Mouse (Mus musculus): ENCODE data around the gene 4930558C23Rik.
"Not testable (repeated sequence)": the region's sequence is repeated elsewhere in the genome, so short reads cannot be mapped to it uniquely, and the experiment has no call there.

4930558C23Rik gene

GRCm38 (mm10) chr3:95373208-95373607 lies 29.4 kb downstream of the 4930558C23Rik start:
- DNase-seq (ENCODE audit: low read depth, low spot score), result no peak

DNA sequence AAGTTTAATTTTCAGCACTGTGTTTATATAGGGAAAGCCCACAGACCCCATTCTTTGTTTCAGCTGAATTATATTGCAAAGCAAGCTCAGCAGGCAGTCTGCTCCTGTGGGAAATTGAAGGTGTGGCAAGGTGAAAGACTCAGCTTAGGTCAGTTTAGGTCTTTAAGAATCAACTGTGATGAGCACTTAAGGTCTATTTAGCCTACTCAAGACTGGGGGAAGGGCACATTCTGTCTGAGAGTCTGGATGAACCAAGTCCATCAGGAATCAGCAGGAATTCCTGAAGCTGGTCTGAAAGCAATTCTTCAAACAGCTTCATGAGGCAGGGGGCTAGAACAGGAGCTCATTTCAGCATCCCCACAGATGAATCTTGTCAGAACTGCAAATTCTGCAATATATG lies 32.5 kb downstream of the 4930558C23Rik start:
- peak; percentile 50 for DNase-seq (ENCODE audit: low read depth, low spot score)

DNA sequence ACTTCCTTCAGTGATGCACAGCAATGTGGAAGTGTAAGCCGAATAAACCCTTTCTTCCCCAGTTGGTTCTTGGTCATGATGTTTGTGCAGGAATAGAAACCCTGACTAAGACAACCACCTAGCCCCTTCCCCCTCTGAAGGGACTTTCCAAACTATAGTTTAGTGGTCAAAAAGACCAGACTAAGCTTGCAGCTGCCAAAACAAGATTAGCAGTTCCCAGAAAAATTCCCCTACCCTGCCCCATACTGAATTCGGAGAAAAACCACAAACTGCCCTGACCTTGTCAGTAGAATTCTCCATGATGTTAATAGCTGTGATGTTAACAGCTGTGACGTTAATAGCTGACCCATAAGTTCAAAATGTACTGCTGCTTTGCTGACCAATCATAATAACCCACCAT lies 42.4 kb downstream of the 4930558C23Rik start:
- DNase-seq (ENCODE audit: low read depth, low spot score), result not testable (repeated sequence)

GRCm38 (mm10) chr3:95357746-95358145 lies 44.9 kb downstream of the 4930558C23Rik start:
- no peak for DNase-seq (ENCODE audit: low read depth, low spot score)

DNA sequence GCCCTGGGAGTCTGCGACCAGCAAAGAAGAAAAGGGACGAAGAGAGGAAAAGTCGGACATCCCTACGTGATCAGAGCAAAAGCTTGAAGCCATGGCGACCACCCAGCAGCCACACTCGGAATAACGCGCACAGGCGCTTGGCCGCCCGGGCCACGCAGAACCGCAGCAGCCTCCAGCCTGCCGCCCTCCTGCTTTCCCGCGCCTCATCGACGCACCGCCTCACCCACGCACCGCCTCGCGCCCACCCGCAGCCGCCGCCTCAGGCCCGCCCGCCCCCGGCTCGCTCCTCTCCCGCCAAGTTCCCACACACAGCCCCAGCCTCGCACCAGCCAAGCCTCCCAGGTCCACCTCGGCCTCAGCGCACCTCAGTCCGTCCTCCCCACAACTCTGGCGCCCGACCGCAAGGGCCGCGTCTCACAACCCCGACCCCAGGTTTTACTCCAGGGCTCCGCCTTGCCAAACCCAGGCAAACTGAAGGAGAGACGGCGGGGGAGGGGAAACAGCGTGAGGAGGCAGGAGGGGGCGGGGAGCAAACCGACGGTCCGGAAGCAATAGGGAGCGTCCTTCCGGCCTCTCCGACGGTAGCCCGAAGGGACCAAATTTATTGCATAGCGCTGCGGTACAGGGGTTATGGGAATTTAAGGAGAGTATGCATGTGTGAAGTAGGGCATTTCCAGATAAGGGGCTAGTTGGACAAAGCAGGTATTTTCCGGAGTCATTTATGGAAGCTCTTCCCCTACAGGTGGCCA lies 45.8 kb downstream of the 4930558C23Rik start, which contains the start of gene Setdb1:
TSS of gene Setdb1 (minus strand) at position 502 of the 749 bp plus-strand sequence.
- DNase-seq (ENCODE audit: low read depth, low spot score), result peak; percentile 91

GRCm38 (mm10) chr3:95355911-95356544 lies 46.6 kb downstream of the 4930558C23Rik start:
- DNase-seq (ENCODE audit: low read depth, low spot score), result not testable (repeated sequence)

GRCm38 (mm10) chr3:95349491-95349890 lies 53.1 kb downstream of the 4930558C23Rik start:
- DNase-seq (ENCODE audit: low read depth, low spot score), result peak; percentile 18

GRCm38 (mm10) chr3:95348343-95348742 lies 54.3 kb downstream of the 4930558C23Rik start:
- not testable (repeated sequence) for DNase-seq (ENCODE audit: low read depth, low spot score)

DNA sequence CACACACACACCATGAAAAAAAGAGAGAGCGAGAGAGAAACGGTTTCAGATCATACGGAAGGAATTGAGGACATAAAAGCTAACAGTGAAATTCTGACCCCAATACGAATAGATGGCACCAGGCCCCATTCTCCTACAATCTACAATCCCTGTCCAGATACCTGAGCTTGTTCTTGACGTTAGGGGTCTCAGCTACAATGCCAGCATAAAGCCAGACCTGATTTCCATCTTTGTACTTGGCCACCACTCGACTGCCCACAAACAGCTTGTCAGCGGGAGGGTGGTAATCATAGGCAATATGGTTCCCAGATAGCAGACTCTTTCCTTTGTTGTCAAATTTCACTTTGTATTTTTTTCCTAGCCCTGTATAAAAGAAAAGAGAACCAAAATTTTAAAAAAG lies 56.2 kb downstream of the 4930558C23Rik start:
- no peak for DNase-seq (ENCODE audit: low read depth, low spot score)

DNA sequence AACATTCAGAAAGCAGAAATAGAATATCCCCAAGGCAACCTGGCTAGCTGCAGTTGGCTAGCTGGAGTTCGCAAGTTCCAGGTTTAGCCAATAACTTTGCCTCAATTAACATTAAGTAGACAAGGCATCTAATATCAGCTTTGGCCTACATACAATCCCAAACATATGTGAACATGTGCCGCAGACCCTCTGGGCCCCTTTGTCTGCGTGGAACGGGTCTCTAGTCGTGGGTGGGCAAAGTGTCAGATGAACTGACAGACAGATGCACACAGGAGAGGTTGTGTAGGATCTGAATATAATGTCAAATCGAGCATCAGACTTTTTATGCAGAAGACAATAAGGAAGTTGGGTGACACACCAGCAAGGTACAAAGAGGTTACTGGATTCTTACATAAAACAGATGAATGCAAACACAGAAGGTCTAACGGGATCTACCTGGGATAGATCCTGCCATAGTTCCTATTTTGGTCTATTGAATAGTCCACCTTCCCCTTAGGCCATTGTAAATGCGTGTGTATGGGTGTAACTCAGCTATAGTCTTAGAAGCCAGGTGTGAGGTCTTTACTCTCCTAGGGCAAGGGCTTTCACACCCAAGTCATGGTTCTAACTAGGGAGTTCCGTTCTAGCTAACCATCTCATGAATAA lies 59.2 kb downstream of the 4930558C23Rik start:
- DNase-seq (ENCODE audit: low read depth, low spot score), result not testable (repeated sequence)

DNA sequence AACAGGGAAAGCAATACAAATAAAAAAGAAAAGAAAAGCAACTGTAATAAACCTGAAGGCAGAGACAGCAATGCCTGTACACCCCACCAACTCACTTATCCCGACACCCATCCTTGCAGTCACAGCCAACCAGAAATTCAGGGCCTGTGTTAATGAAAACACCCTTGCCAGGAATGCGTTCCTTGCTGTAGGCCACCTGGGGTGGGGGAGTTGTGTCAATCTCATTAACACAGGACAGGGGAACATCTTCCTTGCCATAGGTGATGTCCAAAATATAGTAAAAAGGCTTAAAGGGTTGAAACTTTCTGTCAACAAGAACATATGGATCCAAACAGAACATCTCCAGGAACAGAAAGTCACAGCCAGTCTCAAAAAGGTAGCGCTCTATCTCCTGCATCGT lies 64.4 kb downstream of the 4930558C23Rik start:
- no peak for DNase-seq (ENCODE audit: low read depth, low spot score)

GRCm38 (mm10) chr3:95337345-95337744 lies 65.3 kb downstream of the 4930558C23Rik start:
- no peak for DNase-seq (ENCODE audit: low read depth, low spot score)
